Mouse (Mus musculus): ENCODE measurements around the gene Itpkb.
A peak's percentile ranks its signal among the peaks of the same experiment; 100 is the strongest.
"Not testable (repeated sequence)": the region's sequence is repeated elsewhere in the genome, so short reads cannot be mapped to it uniquely, and the experiment has no call there.

Itpkb gene

DNA sequence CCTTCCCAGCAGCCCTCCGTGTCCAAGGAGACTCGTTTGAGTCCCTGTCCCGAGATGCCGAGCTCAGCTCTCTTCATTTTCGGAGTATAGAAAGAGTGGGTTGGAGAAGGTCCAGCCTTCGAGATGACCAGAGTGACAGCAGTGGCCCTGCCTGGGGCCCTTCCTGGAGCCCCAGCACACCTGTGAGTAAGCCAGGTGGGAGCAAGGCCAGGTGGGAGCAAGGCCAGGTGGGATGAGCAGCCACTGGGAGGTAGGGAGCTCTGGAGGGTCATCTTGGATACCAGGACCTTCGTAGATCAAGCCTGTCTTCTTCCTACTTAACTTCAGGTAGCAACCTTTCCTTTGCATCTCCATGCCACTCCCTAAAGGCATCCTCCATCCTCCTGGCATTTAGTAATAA lies 37.8 kb downstream of the Itpkb start:
- DNase-seq (ENCODE audit: low spot score) = no peak

DNA sequence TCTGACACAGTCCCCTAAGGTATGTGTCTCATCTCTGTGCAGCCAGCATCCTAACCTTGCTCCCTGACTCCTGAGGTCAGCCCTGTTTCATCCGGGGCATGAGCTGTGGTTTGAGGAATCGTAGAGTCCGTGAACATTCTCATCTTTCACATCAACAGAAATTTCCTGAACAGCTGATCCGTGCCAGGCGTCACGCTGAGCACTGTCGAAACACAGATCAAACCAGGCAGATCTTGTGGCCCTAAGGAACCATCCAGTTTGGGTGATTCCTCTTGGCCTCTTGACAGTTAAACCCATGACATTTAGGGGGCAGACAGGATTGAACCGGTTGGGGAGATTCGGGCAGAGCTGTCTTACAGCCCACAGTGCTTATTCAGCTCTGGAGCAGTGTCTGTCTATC lies 38.4 kb downstream of the Itpkb start:
- no peak for DNase-seq (ENCODE audit: low spot score)

DNA sequence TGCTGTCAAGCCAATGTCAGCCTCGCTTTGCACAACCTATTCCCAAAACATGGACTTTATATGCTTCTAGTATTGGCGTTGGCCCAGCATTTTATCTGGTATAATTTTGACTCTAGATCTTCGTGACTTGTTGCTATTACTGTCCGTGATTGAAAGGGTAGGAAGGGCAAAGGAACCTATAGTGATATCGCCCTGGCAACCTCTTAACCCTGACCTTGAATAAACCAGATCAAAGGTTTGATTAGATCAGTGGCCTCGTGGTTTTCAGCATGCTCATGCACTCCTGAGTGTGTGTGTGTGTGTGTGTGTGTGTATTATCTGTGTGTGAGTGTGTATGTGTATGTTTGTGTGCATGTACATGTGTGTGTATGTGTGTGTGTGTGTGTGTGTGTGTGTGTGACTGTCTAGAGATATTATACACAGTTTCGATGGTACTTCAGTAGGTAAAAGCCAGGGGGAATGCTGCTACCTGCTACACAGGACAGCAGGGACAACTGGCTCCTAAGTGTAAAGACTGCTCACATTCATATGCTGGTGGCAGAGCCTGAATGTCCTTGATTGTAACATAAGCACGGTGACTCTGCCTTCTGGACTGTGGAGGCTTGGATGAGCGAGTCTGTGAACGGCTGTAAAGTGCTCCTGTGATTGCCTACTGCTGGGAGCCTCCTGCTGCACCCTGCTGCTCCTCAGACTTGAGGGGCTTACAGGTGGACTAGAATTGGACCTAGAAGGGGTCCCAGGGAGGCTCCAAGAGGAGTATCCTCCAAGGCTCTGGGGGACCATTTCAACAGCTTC lies 40.8 kb downstream of the Itpkb start:
- peak; percentile 41 for DNase-seq (ENCODE audit: low spot score)

DNA sequence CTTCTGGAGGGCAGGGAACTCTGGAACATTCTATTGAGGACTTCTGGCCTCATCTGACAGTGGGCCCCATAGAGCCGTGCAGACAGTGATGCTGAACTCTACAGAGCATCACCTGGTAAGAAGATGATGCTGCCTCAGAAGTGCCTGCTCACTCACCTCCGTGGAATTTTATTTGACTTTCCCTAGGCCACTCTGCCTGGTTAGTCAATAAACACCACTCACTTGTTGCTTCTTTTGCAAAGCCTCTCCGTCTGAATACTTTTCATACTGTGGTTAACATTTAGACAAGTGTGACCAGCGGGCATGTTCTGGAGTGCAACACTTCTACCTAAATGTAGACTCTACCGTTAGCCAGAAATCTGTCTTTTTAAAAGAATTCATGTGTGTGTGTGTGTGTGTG lies 42.0 kb downstream of the Itpkb start:
- not testable (repeated sequence) for DNase-seq (ENCODE audit: low spot score)

DNA sequence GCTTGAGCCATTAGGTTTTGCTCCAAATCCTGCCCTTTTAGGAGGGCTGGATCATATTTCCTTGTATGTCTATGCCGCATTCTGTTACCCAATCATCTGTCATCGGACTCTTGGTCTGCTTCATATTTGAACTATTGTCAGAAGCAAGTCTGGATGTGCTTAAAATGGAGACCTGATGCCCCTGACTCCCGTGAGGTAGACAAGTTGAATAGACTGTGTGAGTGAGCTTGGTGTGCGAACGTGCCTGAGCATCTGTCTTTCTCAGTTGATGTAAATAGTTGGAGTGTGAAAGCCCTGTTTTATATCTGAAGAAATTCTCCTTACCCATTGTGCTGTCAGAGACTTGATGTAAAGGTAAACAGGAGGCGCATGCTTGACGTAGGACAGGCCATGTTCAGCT lies 46.3 kb downstream of the Itpkb start:
- no peak for DNase-seq (ENCODE audit: low spot score)

DNA sequence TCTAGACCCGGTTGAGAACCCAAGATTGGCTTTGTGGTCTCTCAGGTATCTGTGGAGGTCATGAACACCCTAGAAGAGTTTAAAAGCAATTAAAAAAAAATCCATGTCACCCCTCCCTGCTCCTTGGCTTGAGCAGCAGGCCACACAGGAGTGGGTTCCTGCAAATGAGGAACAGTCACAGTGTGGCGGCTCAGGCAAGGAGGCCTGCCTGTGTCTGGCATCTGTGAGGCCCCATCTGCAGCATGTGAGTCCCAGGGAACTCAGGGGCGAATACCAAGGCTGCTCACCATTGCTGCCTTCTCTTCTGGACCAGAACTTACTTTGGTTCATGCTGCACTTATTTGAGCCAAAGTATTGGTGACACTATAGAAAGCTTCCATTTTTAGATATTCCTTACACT lies 49.3 kb downstream of the Itpkb start:
- DNase-seq (ENCODE audit: low spot score) = no peak

DNA sequence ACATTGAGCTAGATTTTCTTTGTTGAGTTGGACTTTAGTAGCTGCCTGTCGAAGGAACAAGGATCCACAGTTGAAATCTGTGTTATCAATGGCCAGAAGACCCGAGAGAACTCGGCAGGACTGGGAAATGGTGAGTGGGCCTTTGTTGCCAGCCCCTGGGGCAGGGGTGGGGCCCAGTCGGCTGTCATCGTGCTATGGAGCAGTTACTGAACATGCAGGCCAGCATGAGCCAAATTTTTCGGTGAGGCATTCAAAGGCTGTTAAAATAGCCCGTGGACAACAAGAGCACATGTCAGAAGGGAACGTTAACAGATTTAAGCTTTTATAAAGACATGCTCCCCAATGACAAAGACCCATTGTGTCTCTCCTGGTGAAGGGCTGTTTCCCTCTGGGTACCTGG lies 52.1 kb downstream of the Itpkb start:
- DNase-seq (ENCODE audit: low spot score) = no peak

DNA sequence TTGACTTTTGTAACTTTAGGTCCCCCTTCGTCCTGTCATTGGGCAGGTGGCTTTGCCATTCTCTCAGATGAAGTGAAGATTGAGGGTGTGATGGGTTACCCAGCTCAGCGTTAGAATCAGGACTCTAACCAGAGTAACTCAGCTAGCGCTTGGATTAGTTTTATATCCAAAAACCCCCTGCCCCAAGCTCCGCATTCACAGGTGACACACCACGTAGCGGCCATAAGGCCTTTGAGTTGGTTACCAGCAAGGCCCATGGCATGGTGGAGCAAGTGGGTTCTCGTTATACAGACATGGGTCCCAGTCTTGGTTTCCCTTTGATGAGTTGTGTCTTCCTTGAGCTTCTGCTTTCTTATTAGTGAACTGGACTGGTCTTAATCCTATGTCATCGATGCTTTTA lies 53.6 kb downstream of the Itpkb start:
- no peak for DNase-seq (ENCODE audit: low spot score)

DNA sequence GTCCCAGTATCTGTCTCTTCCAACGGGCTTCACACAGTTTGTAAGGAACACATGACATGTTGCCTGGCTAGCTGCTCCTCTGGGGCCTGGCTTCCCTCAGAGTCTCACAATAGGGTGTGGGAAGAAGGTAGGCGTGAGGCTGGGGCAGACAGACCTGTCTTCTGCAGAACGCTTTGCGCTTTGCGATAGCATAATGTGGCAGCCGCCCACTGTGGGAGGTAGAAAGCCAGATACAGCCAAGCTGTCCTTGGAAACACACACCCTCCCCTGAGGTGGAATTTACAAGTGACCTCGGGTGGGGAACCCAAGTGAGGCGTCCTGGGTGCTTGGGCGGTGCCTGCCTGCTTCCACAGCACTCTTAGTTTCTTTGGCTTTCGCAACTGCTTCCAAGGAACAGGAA lies 54.2 kb downstream of the Itpkb start:
- no peak for DNase-seq (ENCODE audit: low spot score)

DNA sequence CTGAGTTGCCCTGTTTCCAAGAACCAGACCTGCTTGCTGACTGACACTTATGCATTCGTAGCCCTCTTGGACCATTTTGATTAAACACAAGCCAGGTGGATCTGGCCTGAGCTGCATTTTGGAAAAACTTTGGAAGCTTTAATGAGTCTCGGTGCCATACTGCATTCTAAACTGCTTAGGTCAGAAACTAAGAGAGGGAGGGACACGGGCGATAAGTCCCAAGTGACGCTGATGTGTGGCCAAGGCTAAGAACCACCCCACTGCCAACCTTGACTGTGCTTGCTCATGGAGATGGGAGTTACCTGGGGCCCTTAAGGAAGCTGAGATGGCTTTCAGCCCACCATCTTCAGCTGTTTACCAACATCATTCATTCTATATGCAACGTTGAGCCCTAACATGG lies 55.0 kb downstream of the Itpkb start:
- DNase-seq (ENCODE audit: low spot score) = no peak

DNA sequence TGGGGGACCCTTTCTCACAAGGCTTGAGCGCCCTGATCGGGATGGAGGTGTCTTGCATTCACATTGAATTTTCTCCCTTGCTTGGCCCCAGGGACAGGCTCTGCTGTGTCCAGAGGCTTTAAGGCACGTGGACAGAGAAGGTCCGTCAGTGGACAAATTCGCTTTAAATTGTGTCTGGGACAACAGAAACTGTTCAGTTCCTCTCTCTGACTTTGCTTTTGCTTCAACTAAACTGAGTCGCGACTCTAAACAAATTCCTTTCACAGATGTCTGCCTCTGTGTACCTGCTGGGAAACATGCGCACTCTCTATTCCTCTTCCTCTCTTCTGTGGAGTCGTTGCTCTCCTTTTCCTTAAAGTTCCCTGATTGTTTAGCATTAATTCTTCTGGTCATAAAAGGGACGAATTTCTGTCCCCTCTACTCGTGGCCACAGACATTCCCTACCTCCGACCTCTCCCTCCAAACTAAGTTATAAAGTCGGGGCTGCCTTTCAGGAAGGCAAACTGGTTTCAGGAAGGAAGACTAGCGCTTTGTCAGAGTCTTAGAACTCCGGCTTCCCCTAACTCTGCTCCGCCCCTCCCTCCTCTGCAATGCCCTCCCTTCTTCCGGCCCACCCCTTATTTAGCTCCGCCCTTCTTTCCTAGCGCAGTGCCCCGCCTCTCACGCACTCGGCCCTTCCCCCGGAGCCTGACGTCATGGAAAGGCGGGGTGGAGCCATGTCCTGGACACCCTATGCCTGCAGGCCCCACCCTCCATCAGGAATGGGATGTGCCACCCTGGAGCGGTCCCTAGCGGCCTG lies 56.9 kb downstream of the Itpkb start:
- DNase-seq (ENCODE audit: low spot score) = peak; percentile 93

DNA sequence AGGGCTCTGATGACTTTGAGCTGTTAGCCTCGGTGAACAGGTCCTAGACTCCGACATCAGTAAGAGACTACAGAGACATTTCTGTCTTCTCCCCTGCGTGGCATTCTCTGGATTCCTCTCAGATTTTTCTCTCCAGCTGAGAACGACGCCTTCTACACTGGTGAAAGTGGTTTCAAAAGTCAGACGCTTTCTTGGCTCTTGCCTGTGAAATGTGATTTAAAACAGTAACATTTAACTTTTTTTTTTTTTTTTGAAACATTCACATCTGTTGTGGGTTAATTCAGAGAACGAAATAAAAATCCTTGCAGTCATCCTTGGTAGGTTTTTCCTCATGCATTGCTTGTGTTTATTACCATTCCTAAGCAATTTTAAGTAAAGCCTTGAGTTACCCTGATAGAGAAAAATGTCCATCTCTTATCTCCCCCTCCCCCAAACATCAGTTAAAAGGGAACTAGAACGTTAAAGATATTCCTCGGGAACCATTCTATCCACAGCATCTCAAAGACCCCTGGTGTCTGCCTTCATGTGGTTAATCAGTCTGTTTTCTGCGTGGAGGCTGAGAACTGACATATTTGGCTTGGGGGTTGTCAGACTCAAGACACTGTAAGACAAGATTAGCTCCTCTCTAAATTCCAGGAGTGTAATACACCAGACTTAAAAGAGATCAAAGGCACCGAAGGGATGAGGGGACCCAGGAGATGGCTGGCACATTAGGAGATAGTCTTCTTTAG lies 57.6 kb downstream of the Itpkb start:
- DNase-seq (ENCODE audit: low spot score) = no peak

DNA sequence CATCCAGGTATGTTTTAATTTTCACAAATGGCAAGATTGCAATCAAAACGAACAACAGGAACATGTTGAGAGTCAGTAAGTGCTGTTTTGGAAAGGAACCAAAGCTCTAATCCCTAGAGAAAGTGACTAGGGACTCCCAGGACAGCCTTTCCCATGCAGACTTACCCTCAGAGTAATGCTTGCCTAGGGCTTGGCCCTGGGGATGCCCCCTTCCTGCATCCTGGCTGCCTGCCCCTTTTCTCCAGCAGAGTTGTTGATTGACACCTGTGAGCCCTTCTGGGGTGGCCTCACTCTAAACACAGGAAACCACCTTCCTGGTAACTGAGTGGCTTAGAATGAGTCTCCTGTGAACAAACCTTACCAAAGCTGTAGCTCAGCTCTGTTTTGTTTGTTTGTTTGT lies 58.2 kb downstream of the Itpkb start:
- peak; percentile 74 for DNase-seq (ENCODE audit: low spot score)

DNA sequence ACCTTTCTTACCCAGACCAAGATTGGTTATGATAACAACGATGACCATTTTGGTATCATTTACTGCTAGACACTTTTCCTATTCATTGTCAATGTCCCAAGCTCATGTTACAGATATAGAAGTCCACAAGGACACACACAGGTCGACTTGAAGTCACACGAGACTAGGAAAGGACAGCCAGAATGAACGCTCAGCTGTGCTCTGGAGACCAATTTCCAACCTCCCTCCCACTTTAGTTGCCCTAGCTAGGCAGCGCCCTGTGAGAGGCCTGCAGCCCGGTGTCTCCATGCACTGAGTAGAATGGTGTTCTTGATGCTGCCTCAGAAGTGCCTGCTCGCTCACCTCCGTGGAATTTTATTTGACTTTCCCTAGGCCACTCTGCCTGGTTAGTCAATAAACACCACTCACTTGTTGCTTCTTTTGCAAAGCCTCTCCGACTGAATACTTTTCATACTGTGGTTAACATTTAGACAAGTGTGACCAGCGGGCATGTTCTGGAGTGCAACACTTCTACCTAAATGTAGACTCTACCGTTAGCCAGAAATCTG lies 59.0 kb downstream of the Itpkb start:
- DNase-seq (ENCODE audit: low spot score) = not testable (repeated sequence)

DNA sequence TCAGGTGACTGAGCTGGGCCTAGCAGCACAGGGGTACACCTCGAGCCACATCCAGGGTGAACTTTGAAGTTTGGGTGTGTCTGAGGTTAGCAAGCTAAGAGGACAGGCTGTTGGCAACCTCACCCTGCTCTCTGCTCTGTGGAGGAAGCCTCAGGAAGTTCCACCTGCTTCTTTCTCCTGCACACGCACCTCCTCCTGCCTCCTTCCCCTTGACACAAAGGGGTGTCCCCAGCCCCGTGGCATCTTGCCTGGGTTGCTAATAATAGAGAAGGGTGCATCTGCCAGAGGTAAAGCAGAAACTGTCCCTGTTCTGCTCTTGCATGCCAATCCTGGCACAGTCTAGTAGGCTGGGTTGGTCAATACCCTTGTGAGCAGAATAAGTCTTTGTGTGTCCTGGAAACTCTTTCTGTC lies 60.0 kb downstream of the Itpkb start:
- peak; percentile 90 for DNase-seq (ENCODE audit: low spot score)

DNA sequence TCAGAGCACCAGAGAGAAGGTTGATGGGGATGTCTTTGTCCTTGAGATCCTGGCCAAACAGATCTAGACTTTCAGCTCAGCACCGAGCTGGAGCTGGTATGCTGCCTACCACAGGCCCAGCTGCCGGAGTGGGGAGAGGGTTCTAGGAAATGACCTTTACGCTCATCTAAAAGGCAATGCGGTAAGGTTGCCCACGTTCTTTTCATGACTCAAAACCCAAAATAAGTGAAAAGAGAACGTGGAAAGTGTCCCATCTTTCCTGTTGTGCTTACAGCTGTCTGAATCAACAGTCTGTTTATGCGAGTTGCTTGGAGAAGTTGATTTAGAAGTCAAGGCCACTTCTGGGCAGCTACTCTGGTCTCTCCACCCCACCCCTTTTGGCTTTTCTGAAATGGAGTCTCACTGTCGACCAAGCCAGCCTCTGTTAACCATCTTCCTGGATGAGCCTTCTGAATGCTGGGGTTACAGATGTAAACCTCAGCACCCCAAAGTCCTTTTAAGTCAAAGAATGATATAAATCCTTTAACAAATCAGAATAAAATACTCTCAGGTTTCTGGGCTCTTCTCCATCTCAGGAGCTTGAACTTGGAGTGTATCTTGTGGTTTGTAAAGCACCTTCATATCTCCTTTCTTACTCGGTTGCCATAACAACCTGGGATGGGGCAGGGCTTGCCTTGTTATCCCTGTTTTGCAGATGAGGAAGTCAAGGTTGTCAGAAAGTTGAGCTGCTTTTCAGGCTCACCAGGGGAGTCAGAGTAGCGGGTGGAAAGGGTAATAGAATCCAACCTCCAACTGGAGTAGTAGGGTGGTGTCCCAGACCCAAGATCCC lies 60.7 kb downstream of the Itpkb start:
- no peak for DNase-seq (ENCODE audit: low spot score)

DNA sequence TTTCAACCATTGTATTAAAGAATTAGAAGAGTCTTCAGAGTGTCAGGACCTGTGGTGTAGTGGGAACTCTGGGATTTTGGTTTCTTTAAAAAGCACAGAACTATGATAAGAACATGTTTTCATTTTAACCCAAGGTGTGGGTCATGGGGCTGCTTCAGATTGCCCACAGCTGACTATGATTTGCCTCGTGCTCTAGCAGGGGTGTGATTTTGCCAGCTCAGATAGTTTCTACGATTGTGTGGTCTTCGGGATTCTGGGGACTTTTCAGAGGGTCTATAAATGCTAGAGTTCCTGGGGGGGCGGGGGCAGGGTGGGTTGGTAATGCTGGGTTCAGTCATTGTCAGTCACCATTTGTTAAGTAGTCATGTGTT lies 61.3 kb downstream of the Itpkb start:
- no peak for DNase-seq (ENCODE audit: low spot score)

DNA sequence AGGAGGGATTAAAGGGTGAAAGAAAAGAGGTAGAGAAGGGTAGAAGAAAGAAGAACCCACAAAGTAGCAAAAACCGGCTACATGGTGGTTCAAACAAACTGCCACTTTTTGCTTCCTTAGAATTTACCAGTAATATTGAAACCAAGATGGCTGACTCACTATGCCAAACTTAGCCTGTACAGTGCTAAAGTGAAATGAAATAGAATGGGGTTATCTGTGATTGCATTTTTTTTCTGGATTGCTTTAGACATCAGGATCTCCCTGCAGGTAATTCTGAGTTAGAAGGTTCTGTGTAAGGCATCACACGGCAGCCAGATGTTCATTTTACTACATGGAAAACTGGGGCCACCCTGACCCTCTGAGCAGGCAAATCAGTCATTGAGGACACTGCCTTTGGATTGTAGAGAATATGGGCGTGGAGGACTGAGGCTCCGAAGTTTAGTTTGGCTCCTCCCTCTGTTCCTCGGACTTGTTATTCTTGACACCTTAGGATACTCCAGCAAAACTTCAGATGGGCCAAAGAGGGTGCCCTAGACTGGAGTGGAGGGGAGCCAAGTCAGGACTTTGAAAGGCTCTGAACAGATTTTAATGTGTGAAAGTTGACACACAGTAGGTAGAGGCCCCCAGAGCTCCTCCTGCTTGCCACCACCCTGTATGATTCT lies 62.0 kb downstream of the Itpkb start:
- no peak for DNase-seq (ENCODE audit: low spot score)

DNA sequence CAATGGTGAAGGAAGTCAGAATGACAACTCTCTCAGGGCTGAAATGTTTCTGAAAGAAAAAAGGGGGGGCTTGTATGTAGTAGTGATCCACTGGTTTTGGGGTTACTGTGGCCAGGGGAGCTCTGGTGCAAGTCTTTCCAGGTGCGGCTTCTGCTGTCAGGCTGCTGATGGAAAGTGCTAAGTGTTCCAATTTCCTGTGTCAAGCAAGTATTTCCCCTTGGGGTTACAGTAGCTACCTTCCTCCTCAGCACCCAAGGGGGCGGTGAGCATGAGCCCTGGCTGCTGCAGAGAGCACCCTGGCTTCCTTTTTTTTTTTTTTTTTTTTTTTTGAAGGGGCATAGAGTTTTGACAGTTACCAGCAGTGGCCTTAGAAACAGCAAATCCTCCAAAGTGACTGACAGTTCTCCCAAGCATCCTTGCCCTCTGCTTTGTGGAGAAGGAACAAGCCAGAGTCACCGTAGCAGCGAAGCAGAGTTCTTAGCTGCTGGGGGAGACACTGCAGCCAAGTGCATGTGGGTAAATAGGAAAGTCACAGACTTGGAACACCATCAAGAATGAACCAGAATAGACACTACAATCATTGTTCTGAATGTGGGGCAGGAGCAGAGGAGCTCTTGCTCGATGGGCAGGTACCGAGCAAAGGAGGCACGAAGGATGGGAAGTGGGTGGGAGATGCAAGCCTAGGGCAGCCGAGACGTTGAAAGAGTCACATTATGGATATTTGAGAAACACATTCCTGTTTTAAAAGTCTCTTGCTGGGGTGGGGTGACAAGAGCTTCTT lies 62.9 kb downstream of the Itpkb start:
- peak; percentile 74 for DNase-seq (ENCODE audit: low spot score)

DNA sequence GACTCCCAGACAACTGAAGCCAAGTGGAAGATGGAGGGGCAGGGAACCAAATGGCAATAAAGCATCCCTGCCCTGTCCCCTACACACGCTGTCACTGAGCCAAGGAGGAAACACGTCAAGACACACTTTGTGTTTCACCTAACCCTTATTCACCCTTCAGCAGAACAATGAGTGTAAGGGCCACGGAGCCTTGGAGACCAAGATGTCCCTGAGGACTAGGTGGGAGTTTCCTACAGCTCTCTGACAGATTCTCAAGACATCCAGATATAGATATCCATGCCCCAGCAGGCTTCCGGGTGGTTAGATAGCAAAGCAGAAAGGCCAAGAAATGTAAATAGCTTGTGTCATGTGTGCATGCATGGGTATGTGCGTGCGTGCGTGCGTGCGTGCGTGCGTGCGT lies 63.6 kb downstream of the Itpkb start:
- DNase-seq (ENCODE audit: low spot score) = no peak

Measured in T-cell, adult 2 months (primary cell).